Mouse (Mus musculus) thymus, postnatal 4 days (tissue): ENCODE results near the gene Hacd2.

Experiments used
- DNase-seq: peaks from one replicate; pipeline ENCODE4 v3.0.0; 2021

The Hacd2 gene

DNA sequence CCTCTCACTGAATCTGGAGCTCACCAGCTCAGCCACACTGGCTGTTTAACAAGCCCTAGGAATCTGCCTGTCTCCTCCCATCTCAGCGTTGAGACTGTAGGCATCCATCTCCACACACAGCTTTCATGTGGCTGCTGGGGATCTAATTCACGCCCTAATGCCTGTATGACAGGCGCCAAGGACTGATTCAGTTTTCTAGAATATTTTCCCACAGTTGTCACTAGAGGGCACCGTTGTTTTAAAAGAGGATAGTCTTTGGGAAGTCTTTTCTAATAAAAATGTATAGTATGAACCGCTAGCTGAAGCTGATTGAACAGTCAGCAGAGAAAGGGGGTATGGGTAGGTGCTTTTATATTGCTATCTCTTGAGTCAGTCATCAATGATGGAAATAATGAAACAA, 34.1 kb downstream of the Hacd2 start:
- DNase-seq = no peak

GRCm38 (mm10) chr16:35056786-35057185, 34.6 kb downstream of the Hacd2 start:
- no peak for DNase-seq

DNA sequence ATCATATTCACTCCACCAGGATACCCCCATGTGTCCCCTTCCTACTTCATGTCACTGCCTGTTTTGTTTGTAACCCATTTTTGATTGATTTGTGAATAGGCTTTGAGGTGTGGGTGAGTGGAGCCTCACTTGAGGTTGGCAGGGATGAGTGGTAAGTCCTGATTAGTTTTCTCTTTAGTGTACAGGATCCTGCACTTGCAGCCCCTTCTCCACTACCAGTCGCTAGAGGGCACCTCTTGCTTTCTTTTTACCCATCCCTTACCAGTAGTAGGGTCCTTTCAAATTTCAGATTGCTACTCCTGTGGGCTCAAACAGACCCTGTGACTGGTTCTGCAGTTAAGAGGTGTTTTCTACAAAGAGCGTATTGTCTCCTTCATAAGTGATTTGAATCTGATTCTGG, 38.8 kb downstream of the Hacd2 start:
- DNase-seq = peak; percentile 16

DNA sequence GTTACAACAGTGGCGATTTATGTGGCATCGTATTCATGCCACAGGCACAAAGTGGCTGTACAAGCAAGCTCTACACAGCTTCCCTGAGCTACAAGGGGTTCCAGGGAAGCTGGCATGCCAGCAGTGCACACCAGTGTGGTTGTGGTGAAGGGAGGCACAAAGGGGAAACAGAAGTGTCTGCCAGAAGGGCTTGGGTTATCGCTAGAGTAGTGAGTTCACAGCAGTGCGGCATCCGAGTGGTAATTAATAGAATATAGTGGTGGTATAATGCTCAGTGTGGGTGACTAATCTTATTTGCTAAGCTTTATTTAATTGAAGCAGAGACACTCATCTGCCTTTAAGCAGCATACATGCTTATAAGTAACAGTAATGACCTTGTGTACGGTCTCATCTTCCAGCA, 43.5 kb downstream of the Hacd2 start:
- DNase-seq = no peak

DNA sequence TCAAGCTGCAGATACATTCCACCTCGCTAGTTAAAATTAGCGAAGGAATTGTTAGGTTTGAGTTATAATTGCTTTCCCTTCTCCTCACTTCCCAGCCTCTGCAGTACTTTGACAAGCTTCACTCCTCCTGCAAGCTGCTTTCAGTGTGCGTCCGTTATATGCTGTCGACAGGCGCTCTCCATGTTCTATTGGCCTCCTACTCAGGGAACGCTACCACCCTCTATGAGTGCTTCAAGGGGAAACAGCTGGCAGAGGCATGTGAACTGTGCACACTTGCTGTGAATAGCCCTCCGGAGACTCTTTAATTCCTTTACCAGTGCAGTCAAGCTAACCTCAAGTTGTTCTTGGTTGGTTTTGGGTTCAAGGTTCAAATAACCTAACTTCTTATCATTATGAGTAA, 44.9 kb downstream of the Hacd2 start:
- DNase-seq = no peak

DNA sequence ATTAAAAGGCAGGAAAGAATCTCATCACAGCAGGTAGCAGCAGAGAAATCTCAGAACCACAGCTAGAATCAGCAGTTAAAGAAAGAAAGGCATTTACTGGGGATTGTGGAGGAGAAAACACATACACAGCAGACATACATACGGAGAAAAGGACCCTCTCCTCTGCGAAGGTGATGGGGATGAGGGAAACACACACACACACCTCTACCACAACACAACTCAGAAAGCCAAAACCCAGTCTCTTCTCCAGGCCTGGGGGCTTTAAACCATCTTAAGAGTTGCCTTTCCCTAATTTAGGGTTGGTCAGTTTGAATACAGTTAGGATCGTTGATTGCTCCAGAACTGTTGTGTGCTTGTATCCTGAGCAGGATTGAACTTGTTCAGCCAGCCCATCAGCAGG, 45.4 kb downstream of the Hacd2 start:
- no peak for DNase-seq

DNA sequence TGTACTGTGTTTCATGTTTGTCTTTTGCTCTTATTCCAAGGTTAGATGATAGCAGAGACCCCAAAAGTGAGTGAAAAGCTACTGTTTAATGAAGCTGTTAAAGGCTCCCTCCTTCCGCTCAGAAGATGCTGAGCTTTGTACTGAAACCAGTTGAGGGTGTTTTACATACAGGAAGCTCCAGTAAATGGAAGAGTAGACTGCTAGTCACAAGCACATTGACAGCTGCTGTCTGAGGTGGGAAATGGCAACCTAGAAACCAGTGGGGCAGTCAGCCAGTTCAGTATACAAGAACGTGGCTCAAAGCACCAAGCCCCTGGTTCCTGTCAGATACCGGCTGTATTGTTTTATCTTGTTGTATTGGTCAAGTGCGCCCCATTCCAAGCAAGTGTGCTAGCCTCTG, 46.7 kb downstream of the Hacd2 start:
- DNase-seq = no peak

DNA sequence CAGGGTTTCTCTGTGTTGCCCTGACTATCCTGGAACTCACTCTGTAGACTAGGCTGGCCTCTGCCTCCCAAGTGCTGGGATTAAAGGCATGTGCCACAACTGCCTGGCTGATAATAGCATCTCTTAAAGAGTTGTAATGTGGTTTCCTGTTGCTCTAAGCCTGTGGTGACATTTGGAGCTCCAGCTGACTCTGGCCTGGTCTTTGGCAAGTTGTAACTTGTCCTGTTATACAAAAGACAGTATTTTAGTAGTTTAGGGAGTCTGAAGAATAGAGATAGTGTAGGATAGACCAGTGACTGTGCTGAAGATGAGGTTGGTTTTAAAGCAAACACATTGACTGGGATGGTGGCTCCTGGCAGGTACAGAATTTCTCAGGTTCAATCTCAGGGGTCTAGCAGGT, 52.2 kb downstream of the Hacd2 start:
- no peak for DNase-seq

DNA sequence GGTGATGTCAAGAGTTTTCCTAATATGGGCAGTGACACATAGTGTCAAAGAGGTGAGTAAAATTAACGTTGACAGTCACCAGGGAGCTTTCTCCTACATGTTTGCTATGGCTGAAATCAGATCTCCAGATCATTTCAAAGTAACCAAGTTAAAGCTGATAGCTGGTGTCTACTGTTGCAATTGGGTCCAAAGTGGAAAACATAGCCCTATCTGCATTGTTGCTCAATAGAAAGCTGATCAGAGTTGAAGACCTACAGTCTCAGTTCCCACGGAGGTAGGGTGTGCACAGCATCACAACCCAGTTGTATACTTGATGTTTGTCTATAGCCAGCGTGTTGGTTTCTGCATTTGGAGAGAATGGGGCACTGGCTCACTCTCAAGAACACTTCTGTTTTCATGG, 53.4 kb downstream of the Hacd2 start:
- DNase-seq = no peak

GRCm38 (mm10) chr16:35093500-35093899, 71.3 kb downstream of the Hacd2 start:
- DNase-seq = no peak

DNA sequence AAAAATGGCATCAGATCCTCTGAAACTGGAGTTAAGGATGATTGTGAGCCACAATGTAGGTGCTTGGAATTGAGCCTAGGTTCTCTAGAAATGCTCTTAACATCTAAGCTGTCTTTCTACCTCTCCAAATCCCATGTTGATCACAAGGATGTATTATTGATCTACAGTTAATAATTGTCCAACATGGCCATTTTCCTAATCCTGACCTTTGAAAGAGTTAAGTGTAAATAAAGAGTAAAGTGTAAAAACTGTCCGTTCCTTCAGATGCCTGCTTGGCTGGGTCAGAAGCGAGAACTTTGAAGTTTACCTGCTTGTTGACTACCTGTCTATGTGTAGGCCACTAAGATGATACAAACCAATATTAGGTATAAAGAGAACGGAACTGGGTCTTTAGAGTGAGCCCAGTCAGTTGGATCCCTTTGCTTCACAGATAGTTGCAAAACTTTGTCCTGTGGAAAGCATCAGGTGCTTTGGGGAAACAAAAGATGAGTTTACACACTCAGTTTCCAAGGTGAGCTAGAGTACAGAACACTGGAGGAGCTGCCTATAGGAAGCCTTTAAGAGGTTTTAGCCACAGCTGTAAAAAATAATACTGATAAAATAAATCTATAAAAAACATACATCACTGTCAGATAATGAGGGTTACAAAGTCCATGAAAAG, 75.8 kb downstream of the Hacd2 start:
- DNase-seq = no peak

- no peak for DNase-seq
Measured at GRCm38 (mm10) chr16:35101751-35102420, 79.7 kb downstream of the Hacd2 start.

- no peak for DNase-seq
Measured at GRCm38 (mm10) chr16:35102866-35103620, 80.8 kb downstream of the Hacd2 start.

GRCm38 (mm10) chr16:35107985-35108384, 85.8 kb downstream of the Hacd2 start:
- no peak for DNase-seq

- no peak for DNase-seq
Measured at GRCm38 (mm10) chr16:35109156-35109555, 86.9 kb downstream of the Hacd2 start.

- DNase-seq = no peak
Measured at GRCm38 (mm10) chr16:35109656-35110291, 87.5 kb downstream of the Hacd2 start.

DNA sequence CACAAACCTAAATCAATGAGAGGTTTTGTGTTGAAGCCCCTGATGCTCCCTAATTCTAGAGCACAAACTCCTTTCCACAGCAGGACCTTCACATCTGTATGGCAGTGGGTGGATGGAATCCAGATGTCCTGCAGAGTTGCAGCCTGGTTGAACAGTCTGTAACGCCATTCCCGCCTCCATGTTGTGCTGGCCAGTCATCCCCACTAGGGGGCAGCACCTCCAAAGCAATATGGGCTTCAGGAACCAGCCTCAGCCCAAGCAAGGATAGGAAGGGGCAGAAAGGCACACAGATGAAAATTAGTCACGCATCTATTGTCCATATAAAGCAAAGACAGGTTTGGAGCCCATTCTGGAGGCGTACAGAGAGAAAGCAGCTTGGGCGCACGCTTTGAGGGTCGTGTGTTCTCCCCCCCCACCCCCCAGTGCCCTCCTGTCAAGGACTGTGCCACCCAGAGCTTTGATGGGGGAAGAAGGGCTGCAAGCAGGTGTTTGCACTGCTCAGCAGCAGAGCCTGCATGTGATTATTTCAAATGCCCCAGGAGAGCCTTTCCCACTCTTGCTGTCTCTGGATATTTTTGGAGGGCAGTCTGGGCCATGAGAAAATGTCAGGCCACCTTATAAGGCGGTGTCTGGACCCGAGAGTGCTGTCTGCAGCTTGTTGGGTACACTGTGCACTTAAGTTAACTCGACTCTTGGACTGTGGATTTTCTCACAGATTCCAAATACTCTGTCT, 88.3 kb downstream of the Hacd2 start:
- peak; percentile 85 for DNase-seq

DNA sequence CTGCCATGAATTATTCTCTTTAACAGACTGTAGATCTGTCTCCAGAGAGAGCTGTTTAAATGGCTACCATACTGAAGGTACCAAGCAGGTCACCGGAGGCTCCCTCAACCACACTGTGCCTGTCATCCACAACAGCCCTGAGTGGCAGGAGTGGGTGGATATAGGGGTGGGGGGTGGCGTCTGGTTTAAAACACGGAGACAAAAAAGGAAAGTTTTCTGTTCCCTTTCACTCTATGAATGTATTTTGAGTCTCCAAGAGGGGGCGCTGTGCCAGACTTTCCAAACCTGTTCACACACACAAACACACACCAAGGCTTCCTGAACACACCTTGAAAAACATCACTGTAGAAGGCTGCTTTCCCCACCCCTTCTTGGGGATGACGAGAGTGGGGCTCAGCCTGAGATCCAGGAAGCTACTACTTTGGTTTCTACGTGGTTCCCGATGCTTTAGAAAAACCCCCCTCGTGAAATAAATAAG, 89.0 kb downstream of the Hacd2 start:
- peak; percentile 62 for DNase-seq

DNA sequence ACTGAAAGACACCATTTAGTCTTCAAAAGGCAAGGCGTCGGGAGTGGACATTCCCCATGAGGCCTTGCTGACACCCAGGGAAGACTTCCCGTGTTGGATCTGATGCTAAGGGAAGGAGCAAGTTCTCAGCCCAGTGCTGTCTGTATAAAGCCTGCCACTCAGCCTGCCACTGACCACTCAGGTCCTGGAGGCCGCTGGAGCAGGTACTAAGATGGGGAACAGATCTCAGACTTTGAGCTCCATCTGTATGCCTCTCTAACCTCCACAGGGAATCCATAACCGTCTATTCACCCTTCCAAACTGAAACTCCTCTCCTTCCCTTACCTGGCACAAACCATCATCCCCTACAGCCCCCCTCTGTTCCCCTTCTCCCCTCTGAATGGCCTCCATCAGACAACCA, 91.3 kb downstream of the Hacd2 start:
- no peak for DNase-seq

DNA sequence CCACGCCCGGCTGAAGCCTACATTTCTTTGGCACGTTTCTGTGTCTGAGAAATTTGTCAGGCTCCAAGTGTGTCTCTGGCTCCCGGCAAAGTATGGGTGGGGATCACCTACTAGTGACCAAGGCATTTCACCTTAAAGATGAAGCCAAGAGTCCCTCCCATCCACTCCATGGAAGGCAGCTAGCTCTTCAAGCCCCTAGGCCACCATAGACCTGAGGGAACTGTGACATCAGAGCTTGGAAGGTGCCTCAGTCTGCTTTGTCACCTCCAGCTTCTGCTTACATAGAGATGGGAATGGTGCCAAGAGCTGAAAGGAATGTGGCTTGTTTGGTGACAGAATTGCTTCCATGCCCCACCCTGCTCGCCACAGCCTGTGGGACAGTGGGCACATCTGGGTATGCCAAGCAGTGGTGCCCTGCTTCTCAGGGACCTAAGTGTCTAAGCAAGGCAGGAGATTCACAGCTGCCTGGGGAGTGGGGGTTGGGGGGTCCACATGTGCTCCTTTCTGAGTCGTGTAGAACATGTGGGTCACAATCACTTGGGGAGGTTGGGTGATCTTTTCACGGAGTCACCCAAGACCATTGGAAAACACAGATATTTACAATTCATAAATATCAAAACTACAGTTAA, 94.2 kb downstream of the Hacd2 start:
- no peak for DNase-seq

DNA sequence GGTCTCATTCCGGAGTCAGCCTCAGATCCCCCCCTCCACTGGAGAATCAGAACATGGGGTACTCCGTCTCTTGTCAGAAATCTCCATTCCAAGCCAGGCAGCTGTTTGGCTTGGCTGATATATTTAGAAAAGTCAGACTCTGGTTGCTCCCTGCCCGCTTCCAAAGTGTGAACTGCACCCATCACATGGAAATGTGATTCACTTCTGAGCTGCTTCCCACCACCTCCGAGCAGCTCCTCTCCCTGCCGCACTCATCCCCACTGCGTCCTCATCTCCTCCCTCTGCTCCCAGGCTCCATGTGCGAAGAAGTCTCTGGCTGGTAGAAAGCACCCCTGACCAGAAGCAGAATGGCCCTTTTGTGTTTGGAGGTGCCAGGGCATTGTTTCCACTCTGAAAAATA, 95.2 kb downstream of the Hacd2 start:
- DNase-seq = no peak

DNA sequence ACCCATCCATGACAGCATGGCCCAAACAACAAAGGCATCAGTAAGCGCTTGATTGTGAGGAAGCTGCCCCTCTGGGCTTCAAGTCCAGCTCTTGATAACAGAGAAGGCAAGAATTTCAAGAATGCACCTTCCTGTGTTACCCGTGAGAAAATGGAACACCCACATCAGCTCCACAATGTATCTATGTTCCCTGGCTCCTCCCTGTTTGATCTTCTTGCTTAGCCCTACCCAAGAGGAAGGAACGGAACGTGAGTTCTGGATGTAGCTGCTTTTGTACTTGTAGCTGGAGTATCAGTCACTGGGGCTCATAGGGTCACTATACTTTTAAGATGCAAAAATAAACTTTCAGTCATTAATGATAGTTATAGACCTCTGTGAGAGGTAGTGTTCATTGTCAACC, 98.4 kb downstream of the Hacd2 start:
- no peak for DNase-seq
